Mouse (Mus musculus): Measurements from ENCODE around the gene Tmem63c. TPM values are rescaled to one million over a fixed set of nuclear protein-coding genes. Genes with fewer than 3 reads are reported as not detected.

Tmem63c gene
- total RNA-seq, 2 experiments from 2014 or later = 0.93 to 1.2 TPM

DNA sequence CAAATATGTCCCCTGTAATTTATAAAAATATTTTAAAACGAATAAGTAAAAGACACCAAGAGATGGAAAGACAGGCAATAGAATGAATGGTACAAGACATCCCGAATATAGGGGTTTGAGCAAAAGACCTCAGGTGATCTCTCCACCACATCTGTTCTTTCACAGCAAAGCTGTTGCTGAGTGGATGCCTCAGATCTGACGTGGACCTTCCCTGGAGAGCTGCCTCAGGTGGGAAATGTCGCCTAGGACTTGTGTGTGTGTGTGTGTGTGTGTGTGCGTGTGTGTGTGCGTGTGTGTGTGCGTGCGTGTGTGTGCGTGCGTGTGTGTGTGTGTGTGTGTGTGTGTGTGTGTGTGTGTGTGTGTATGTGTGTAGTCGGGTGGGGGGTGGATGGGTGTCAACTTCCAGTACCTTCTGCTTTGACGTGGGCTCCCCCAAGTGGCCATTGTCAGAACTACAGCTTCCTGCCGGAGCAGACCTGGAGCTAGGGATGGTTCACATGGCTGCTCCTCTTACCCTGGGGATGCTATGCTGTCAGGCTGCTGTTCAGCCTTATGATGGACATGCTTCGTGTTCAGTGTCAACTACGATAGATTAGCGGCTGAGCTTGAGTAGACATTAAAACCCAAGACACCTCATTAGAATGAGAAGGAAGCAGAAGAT lies 31.7 kb downstream of the Tmem63c start:
- DNase-seq = peak; percentile 92

DNA sequence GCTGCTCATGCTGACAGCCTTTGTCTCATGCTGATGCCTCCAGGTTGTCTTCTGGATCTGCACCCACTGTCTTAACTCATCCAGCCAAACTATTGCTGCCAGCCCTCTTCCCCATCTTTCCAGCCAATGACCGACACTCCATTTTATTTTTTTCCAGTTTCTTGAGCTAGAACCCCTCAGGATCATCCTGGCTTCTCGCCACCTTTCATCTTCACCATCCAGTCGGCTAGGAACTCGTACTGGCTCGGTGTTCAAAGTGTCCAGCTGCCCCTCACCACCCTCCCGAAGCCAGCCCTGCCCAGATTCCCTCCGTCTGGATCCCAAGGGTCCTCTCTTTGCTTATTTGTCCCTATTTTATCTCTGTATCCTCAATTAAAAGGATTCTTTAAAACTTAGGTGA lies 33.7 kb downstream of the Tmem63c start:
- no peak for DNase-seq

DNA sequence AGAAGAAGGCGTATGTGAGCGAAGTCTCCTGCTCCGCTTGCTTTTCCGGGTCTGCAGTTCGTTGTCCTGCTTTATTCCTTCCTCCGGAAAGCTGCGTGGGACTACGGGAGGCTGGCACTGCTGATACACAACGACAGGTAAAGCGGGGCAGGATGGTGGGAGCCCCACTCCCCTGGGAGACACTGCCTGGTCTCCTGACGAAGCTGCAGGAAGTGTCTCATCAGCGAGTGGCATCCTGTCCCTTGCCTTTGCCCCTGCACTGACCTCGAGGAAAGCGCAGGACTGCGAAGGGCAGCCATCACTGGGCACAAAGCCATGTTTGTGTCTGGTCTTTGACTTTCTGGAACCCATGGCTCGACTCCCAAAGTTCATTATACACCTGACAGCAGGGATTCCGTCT lies 35.9 kb downstream of the Tmem63c start:
- DNase-seq = peak; percentile 15

DNA sequence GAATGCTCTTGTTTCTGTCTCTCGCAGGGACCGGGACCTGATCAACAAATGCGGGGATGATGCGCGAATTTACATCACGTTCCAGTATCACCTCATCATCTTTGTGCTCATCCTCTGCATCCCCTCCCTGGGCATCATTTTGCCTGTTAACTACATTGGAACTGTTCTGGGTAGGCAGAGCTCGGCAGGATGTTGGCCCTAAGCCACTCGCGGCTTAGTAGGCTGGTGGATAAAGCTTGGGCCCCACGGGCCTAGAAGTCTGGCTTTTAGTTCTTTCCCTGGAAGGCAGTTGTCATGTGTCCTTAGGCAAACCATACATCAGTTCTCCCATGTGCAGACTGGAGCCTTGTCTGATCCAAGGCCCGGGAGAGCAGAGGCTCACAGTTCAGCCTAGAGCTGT lies 44.3 kb downstream of the Tmem63c start:
- DNase-seq = no peak

DNA sequence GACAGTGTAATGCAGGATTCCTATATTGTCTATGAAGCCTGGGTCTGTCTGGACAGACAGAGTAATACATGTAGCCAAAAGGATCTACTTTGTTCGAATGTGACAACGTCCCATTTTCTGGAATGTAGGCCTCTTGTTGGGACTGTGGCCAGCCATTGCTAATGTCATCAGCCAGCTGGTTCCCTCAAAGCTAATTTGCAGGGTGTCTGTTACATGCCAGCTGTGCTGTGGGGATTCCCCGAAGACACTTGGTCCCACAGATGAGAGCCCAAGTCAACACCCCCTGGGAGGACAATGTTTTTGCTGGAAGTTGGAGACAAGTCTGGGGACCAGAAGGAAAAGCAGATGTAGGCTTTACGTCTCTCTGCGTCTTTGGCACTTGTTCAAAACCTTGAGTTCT lies 45.3 kb downstream of the Tmem63c start:
- no peak for DNase-seq

DNA sequence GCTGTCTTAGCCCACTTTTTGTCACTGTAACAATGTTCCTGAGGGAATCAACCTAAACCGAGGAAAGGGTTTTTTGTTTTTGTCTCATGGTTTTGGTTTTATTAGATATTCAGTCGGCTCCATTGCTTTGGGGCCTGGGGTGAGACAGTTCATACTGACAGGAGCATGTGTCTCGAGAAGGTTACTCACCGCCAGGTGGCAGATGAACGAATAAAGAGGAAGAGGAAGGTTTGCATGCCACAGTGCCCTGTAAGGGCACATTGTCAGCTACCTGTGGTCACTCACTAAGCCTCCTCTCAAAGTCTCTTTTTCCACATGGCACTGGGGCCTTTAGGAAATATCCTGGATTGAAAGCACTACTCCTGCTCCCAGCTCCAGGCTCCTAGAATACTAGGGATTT lies 49.4 kb downstream of the Tmem63c start:
- DNase-seq = no peak

DNA sequence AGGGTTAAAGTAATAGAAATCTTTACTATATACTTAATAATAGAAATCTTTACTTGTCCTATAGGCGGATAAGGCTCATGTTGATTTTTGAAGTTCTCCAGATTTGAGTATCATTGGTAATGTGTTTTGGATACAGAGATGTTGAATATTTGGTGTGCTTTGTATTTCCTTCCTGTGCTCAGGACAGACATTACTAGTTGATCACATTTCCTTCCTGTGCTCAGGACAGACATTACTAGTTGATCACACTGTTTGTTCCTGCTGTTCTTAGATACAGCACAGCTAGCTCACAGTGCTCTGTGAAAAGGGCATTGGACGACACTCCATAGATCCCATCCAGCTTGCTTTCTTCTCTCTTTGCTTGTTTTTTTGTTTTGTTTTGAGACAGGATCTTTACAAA lies 55.5 kb downstream of the Tmem63c start:
- DNase-seq = no peak

DNA sequence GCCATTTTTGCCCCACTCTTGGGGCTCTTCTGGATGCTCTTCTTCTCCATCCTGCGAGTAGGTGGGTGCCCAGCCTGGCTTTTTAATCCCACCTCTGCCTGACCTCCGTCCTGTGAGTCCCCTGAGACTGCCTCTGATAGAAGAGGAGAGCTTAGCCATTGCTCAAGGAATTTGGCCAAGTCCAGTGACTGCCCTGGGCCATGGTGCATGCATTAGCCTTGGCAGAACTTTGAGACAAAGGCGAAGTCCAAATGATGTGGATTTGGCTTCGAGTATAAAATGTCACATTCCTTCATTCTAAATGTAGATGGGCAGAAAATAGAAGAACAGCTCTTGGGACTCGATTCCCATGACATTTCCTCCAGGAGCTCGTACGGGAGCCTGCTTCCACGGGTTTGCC lies 61.7 kb downstream of the Tmem63c start:
- no peak for DNase-seq

DNA sequence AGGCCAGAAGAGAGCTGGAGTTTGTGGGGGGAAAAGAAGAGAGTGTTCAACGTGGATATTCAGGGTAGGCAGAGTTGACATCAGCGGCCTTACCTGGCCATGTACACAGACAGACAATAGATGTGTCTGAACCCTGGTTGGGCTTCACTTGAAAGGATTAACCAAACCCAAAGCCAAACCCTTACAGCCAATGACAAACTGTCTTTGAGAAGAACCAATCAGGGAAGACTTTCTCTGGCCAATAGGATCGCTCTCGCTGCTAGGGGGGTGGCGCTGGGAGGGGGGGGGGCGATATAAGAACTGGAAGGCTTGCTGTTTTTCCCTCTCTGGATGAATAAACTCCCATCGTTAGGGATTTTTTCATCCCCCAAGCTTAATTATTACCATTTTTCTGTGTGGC lies 66.1 kb downstream of the Tmem63c start:
- DNase-seq = no peak

DNA sequence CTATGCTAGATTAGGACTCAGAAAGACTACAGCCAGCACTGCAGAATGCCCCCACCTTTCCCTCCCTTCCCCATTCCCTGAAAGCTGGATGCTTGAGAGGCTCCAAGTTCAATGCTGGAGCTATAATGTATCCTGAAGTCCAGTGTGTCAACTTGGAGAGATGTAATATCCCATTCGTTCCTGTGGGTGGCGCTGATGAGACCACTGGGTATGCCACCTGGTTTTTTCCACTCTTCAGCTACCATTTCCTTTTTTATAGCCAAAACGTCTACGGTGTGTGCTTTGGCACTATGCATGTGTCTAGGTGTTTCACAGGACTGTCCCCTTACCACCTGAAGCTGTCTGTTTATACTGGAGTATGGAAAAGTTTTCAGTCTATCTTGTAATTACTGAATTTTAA lies 67.2 kb downstream of the Tmem63c start:
- DNase-seq = no peak

DNA sequence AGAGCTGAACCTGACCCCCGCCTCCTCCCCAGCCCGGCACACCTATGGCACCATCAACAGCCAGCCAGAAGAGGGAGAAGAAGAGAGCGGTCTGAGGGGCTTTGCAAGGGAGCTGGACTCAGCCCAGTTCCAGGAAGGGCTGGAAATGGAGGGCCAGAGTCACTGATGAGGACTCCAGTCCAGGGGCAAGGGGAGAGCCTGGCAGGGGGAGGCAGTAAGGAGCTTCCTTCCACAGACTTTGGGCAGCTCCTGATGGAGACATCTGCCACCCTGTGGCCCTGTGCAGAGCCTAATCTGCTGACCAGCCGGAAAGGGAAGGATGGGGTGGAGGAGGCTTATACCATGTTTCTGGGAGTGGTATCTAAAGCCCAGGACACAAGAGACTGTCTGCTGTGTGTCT lies 68.1 kb downstream of the Tmem63c start:
- no peak for DNase-seq

DNA sequence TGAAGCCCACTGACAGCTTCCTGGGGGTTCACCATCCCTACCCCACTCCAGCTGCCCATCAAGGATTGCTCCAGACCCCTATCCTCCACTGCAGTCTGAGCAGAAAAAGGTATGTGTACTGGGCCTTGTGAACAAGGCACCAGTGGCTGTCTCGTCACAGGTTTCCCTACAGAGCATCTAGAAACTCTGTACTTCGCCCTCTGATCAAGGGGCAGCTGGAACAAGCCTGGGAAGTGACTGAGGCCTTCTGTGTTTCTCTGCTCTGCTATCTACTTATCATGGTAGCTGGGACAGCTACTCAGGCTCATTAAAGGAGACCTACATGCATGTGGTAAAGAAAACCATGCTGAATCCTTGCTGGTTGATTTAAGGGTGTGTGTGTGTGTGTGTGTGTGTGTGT lies 68.6 kb downstream of the Tmem63c start:
- no peak for DNase-seq

DNA sequence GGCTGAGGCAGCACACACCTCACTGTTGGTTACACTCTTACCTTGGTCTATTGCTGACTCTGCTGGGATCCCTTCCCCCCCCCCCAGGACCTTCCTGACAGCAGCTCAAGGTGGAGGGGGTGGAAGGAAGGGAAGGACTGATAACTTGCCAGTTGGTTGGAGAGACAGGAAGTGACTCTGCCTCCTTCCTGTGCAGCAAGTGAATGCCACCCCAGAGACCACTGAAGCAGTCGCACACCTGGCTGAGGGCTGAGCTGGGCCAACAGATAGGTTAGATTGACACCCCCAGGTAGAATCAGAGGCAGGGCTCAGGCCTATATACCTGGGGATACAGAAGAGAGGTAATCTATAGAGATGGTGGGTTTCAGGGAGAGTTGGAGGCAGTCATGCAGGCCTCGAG lies 70.8 kb downstream of the Tmem63c start:
- DNase-seq = no peak

DNA sequence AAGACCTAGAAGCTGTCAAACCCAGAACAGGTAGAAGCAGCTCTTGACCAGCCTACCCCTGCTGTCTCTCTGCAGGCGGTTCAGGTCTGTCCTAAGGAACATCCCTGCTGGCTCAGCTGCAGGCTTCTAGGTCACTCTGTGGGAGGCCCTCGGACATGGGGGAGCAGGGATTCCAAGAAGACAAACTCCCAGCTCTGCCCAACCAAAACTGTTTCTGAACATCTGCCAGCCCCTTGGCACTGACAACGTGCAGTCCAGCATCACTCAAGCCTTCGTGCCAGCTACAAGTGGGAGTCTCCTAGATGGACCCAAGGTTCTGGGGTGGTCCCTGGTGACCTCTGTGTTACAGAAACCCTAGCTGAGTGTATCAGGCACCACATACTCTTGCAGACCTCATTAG lies 72.1 kb downstream of the Tmem63c start:
- DNase-seq = no peak

DNA sequence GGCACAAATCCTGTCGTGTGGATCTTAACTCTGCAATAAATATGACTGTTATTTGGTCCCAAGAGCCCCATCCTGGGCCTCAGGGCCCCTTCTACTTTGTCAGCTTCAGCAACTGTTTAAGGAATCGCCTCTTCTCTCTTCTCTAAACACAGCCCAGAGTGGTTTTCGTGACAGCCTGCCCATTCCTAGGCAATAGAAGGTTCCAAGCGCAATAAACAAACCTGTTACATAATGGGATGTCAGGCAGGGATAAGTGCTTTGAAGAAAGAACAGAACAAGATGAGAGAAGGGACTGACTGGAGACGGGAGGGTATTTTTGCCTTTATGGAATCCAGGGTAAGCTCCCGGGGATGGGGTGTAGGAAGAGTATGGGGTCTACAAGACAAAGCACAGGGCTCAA lies 72.5 kb downstream of the Tmem63c start:
- DNase-seq = no peak

DNA sequence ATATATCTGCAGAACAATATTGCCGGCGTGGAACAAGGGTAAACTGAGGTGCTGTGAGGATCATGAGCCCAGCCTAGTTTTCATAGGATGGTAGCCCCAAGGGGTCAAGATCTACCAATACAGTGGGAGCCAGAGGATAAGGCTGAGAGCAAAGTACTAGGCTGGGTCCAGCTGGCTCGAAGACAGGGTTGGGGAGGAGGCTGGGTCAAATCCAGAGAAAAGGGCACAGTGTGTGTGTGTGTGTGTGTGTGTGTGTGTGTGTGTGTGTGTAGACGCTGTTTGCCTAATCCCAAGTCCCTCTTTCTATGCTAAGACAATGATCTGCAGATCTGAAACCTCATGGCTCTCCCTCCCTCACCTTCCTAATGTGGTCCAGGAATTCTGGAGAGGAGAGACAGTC lies 79.2 kb downstream of the Tmem63c start:
- peak; percentile 22 for DNase-seq

DNA sequence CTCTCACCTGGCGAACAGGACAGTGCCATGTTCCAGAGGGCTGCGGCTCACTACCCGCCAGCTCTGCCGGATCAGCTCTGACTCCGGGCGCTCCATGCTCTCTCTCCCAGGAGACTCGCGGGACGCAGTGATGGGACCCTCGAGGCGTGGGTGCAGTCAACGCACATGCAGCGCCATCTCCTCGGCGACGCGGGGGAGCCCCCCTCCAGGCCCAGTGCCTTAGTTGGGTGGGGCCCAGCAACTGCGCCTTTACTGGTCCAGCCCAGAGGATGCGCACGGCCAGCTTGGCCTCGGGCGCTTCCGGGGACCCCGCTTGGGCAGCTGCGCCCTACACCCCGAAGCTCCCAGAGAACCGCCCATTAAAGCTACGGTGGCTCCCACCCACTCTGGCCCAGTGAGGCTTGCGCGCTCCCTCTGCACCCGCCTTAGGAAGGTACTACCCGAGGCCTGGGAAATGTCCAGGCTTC lies 81.1 kb downstream of the Tmem63c start, which contains the start of gene Ngb:
Ngb (minus strand) TSS at position 375 of the 467 bp plus-strand sequence.
- no peak for DNase-seq

DNA sequence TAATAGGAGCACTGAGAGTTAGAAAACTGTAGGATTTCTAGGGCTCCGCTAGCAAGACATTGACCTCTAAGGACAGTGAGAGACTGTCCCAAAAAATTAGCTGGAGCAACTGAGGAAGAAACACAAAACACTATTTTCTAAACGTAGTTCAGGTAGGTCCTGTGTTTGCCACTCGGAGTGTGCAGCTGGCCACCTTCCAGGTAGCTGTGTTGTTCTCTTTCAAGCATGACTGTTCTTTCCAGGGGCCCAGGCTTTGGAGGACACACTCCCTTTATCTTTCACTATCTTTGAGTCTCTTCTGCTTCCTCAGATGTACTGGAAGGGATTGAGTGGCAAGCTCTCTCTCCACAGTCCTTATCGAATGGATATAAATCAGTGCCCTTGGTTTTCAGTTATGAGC lies 82.3 kb downstream of the Tmem63c start:
- DNase-seq = no peak

DNA sequence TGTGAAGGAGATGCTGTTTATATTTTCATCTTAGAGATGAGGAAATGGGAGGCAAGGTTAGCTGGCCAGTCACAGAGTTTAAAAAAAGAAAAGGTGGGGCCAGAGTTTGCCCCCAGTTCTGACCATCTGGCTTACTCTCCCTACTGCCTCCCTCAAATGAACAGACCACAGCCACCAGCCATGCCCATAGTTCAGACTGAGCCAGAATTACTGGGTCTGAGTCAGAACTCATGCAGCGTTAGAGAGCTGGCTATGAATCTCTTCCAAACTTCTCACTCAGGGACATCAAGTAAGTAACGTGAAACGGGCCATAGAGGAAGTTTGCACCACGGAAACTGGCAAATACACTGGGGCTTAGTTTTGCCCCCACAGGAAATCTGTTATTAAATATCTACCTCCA lies 83.7 kb downstream of the Tmem63c start:
- no peak for DNase-seq

DNA sequence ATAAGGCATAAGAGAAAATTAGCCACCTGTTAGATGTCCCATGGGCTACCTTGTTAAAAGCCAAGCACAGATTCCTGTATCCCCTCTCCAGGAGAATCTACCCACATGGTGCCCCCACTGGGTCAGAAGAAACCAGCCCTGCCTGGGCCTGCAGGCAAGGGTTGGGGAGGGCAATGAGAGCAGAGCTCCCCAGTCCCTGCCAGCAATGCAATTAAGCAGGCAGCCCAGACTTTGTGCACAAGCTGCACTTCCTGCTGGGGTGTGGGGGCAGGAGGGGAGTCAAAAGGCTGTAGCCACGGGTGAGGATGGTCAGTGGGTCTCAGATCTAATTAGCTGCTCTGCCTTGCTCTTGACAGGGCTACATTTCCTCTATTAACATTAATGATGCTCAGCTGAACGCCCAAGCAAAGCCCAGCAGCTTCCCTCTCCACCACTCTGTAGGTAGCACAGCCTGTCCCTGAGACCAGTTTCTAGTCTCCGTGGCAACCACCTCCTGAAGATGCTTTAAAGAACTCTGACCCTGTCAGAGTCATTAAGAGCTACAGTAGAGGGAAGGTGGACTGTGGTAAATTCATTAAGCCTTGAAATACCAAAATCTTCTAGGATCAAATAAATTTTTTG lies 86.3 kb downstream of the Tmem63c start:
- DNase-seq = no peak

DNA sequence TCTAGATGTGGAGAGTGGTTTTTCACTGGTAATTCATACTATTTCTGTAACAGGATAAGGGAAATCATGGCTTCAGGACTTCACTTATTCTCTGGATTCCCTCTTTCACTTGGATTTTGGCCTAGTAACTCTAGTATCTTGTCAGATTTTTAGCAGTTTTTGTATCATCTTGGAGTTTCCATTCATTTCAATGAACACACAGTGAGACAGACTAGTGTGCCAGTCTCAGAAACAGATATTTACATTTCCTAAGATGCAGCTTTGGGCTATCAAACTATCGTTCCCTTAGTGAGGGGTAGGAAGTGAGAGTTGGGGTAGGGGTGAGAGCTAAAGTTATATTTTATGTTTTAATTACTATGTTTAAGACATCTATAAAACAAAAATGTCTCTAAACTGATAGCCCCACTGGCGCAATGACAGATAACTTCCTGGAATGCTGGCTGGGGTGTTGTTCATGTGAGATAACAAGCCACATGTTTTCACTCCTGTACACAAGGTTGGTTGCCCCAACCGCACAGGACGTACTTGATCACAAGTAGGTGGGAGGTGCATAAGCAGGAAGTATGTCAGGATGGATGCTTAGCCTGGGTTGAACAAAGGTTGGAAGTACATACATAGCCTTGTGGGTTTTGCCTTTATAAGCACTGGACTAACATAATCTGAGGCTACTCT lies 100.9 kb downstream of the Tmem63c start:
- no peak for DNase-seq

DNA sequence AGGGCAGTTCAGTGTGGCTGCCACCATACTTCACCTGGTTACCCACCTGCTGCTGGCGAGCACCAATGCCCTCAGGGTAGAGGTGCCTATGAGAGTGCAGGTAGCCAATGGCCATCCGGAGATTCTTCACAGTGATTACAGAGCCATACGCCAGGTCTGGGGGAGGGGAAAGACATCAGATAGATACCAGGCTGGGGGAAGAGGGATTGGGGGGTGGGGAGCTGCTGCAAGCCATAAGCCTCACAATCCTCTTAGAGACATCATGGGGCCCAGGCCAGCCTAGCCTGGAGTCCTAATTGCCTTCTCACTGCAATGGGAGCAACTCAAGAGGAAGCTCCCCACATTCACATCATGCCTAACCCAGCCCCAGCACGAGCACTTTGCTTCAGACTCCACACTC lies 106.1 kb downstream of the Tmem63c start:
- DNase-seq = no peak

DNA sequence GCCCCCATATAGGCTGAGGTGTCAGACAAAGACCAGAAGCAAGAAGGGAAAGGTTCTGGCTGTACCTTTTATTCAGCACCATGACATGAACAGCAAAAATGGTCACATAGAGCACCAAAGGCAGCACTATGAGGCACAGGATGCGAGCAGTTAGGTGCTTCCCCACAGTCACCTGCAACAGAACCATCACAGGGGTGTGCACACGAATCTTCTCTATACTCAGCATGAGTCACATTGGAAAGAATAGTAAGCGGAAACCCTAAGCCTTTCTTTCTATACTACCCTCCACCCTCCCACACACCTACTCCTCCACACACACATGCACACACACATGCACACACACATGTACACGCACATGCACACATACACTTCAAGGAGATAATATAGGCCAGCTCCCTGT lies 109.1 kb downstream of the Tmem63c start:
- no peak for DNase-seq

DNA sequence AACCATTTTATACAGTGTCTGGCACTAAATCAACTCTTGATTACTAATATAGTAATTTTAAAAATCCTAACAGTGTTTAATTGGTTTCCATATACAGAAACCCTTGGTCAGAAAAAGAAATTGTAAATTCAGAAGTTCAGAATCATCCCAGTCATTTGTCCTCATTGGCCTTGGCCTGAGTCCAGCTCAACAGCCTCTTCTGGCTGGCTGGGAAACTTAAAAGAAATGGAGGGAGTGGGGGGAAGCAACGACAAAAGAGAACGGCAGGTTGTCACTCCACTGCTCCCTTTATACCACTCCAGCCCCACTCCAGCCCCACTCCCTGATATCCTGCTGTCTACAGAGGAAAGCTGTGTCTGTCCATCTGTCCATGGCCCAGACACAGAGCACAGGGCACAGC lies 110.0 kb downstream of the Tmem63c start:
- DNase-seq = peak; percentile 51
